In genomic region chr2:18872797-18873196, GRCm38 (mm10) we compare ENCODE assay signal across 8 mouse cellular contexts.
DNase-seq lines count a peak whose midpoint lies in the region; ATAC-seq and TF ChIP-seq lines count a peak whose summit lies in the region.
"Had no signal": no experiment of that assay in that cellular context is flagged by ENCODE, and none has a peak within 500 bp of the region (broad histone marks: within the 10 kb centered on the region; RNA-seq: fewer than 3 reads in every experiment).

No protein-coding gene starts in this region.

- peak; percentile 19; the same call in 1 of the 2 replicates for ATAC-seq in embryonic facial prominence, embryonic 14.5 days (ENCODE audit: low read depth)

- in situ Hi-C loops in ES-E14 (cut with MboI; ENCODE audit: low sequenced_read_pairs in 2 of 2, unreplicated experiment in 2 of 2) = no loop called here

- TF ChIP-seq POLR2A in lung, adult 2 months (IDR thresholded peaks at IDR 0.05; ENCODE audit: borderline replicate concordance, extremely low read depth, low read depth, low read length) = no peak

- WGBS in embryonic facial prominence, embryonic 14.5 days = 4% methylated on average over 2 of the region's 2 CpGs
- 6% methylated on average over 2 of the region's 2 CpGs for WGBS in large intestine, adult 2 months
- WGBS in lung, adult 2 months = 4% methylated on average over 2 of the region's 2 CpGs

- H3K27me3 ChIP-seq in embryonic facial prominence, embryonic 14.5 days (replicated peaks; ENCODE audit: control insufficient read depth, insufficient read depth, low read length) = no peaks in the 10 kb centered on the region
- H3K27me3 ChIP-seq: lung, embryonic 15.5 days had no signal

- no peaks in the 10 kb centered on the region for H3K4me1 ChIP-seq in ES-E14 (ENCODE audit: control insufficient read depth in 2 of 2, insufficient read depth in 2 of 2, low read length in 2 of 2, poor library complexity in 1 of 2)
- 0 out of 2 replicates have a peak, but pooled peaks cover 5% of the 10 kb centered on the region for H3K4me1 ChIP-seq in embryonic facial prominence, embryonic 14.5 days (ENCODE audit: control insufficient read depth, insufficient read depth, low read length)
- H3K4me1 ChIP-seq in lung, adult 2 months (ENCODE audit: control insufficient read depth, insufficient read depth, low read length) = no peaks in the 10 kb centered on the region
- H3K4me1 ChIP-seq: lung, embryonic 15.5 days had no signal

- H3K27ac ChIP-seq in ES-E14 (ENCODE audit: insufficient read depth, low read depth, low read length, poor library complexity, severe bottlenecking) = no peak overlapping the region
- H3K27ac ChIP-seq in embryonic facial prominence, embryonic 14.5 days (replicated peaks; ENCODE audit: low read depth, low read length) = no peak overlapping the region
- H3K27ac ChIP-seq: lung, embryonic 15.5 days had no signal

- no peaks in the 10 kb centered on the region; the same call in 1 of the 2 replicates for H3K36me3 ChIP-seq in ES-E14 (ENCODE audit: control insufficient read depth, insufficient read depth, low read length, poor library complexity, severe bottlenecking)
- H3K36me3 ChIP-seq in embryonic facial prominence, embryonic 14.5 days (ENCODE audit: control insufficient read depth, insufficient read depth, low read length) = no peaks in the 10 kb centered on the region
- H3K36me3 ChIP-seq: lung, embryonic 15.5 days had no signal

- H3K9me3 ChIP-seq in ES-E14 (ENCODE audit: control insufficient read depth, insufficient read depth, low read depth, low read length) = no peaks in the 10 kb centered on the region
- H3K9me3 ChIP-seq in embryonic facial prominence, embryonic 14.5 days (ENCODE audit: control insufficient read depth, low read length) = no peaks in the 10 kb centered on the region
- H3K9me3 ChIP-seq: lung, embryonic 15.5 days had no signal

- DNase-seq in ES-E14 (ENCODE audit: low read depth, low spot score) = peak; percentile 66
- peak; percentile 72 to 80 for DNase-seq in adrenal gland, postnatal 36 days
- peak; percentile 75 for DNase-seq in embryonic facial prominence, embryonic 14.5 days (ENCODE audit: low spot score)
- DNase-seq in heart, adult 8-10 months (ENCODE audit: low spot score) = peak; percentile 73
- DNase-seq in large intestine, adult 2 months (ENCODE audit: low read depth, low spot score) = peak; percentile 21
- peak; percentile 61 for DNase-seq in lung, adult 2 months
- peak; percentile 56 for DNase-seq in right cerebral cortex, postnatal 25 days

- no peak overlapping the region for H3K4me3 ChIP-seq in ES-E14 (ENCODE audit: insufficient read depth in 1 of 2, low read depth in 1 of 2, low read length in 2 of 2, poor library complexity in 1 of 2, severe bottlenecking in 1 of 2)
- no peak overlapping the region for H3K4me3 ChIP-seq in embryonic facial prominence, embryonic 14.5 days (ENCODE audit: low read depth, low read length)
- no peak overlapping the region for H3K4me3 ChIP-seq in lung, adult 2 months (replicated peaks; ENCODE audit: extremely low read depth, low read depth, low read length)
- H3K4me3 ChIP-seq: lung, embryonic 15.5 days had no signal

- no peak overlapping the region for H3K4me2 ChIP-seq in embryonic facial prominence, embryonic 14.5 days (ENCODE audit: low read depth, low read length)
- H3K4me2 ChIP-seq: lung, embryonic 15.5 days had no signal

- TF ChIP-seq CTCF in lung, adult 2 months (IDR thresholded peaks at IDR 0.05; ENCODE audit: insufficient read depth, low read length) = peak; percentile 49

- H3K9ac ChIP-seq in ES-E14 (ENCODE audit: insufficient read depth, low read depth, low read length, poor library complexity, severe bottlenecking) = no peak overlapping the region
- H3K9ac ChIP-seq in embryonic facial prominence, embryonic 14.5 days (ENCODE audit: low read depth, low read length) = no peak overlapping the region
- H3K9ac ChIP-seq: lung, embryonic 15.5 days had no signal

TF ChIP-seq in ES-E14, 5 proteins besides CTCF, POLR2A, EP300 and RAD21:
- TF ChIP-seq CHD2 (IDR thresholded peaks at IDR 0.05; ENCODE audit: low read depth, low read length) (no peak), ZC3H11A (IDR thresholded peaks at IDR 0.05; ENCODE audit: borderline replicate concordance, low read depth, low read length) (peak; percentile 67; the same call in 1 of the 2 replicates)

Comparison
In these comparisons a context has a peak if more than half of its experiments do, and no peak if none do; other contexts are left out.
1. DNase-seq: peak in every context shown above with its lines; median percentile 76 in adrenal gland, postnatal 36 days; 75 in embryonic facial prominence, embryonic 14.5 days; 73 in heart, adult 8-10 months; 66 in ES-E14; 61 in lung, adult 2 months; 56 in right cerebral cortex, postnatal 25 days; 21 in large intestine, adult 2 months.